Mouse (Mus musculus) cerebellum, adult 2 months (tissue): ENCODE results near the gene Ccdc57.

Source experiments
- CTCF ChIP-seq: fragments of 200-500 bp; IDR thresholded peaks from 2 replicates; pipeline ENCODE4 v1.5.1; 2011; ENCODE audit warnings: low read depth, mild to moderate bottlenecking, control low read depth, low read length, moderate library complexity, borderline replicate concordance; ENCODE audit not compliant: insufficient read depth
- POLR2A ChIP-seq: fragments of 200-500 bp; IDR thresholded peaks from 2 replicates; pipeline ENCODE4 v1.6.1; 2011; ENCODE audit warnings: low read length, control low read depth, borderline replicate concordance; ENCODE audit not compliant: insufficient read depth

DNA sequence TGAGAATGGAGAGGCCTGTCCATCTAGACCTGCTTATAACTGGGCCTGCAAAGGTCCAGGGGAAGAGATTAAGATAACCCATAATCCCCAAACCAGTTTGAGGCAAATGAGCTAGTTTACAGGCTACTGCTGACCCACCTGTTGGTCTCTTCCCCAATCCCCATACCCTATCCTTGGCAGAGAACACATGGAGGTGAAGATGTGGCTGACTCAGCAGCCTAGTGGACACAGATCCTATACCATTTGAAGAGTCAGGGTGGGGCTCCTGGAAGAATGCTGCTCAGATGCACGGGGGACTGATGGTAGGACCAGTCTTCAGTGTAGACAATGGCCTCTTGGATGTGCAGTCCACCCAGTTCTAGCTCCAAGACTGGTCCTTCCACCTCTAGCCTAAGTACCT lies 27.6 kb upstream of the Ccdc57 start:
- TF ChIP-seq CTCF (no peak), POLR2A (no peak)
